Mouse (Mus musculus) lung, postnatal 0 days (tissue): ENCODE measurements around the gene Hibadh.

Source experiments
- CTCF ChIP-seq: IDR thresholded peaks from 2 replicates; pipeline ENCODE4 v1.5.1; 2016; ENCODE audit warnings: antibody characterized with exemption, mild to moderate bottlenecking
- EP300 ChIP-seq: IDR thresholded peaks from 2 replicates; pipeline ENCODE4 v1.6.1; 2016; ENCODE audit warnings: antibody characterized with exemption, mild to moderate bottlenecking, control low read depth

DNA sequence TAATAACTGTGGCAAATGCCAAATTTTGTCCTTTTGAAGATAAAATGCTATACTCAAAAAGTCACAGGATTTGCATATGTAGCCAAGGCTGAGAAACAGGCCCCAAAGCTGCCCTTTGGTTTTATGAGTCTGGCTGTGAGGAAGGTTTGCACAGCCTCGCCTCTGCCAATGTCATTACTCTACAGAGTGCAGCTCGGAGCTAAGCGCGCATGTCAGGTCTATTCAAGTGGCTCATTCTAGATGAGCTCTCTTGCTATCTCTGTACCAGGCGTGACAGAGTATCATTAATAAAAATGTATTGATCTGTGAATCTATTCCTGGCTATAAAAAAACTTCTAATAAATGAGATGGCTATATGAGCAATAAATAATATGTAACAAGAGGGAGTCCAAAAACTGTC is 97.7 kb downstream of the Hibadh start:
- TF ChIP-seq CTCF (no peak), EP300 (no peak)
